Mouse (Mus musculus) embryonic facial prominence, embryonic 14.5 days (tissue): ENCODE data around the gene Smc4. TPM values are rescaled to one million over a fixed set of nuclear protein-coding genes. Genes with fewer than 3 reads are reported as not detected.

Source experiments
- ATAC-seq: fragments of 200-750 bp; cut with Nextera tagmentation; 2 replicates; pipeline ENCODE4 v1.8.0; 2017; ENCODE audit warnings: low read depth, moderate number of reproducible peaks, moderate TSS enrichment
- DNase-seq: peaks from one replicate; pipeline ENCODE4 v3.0.0-alpha.2; 2015; ENCODE audit warnings: low spot score
- H3K27ac ChIP-seq: fragments of 300-500 bp; sonication (generic); replicated peaks from 2 replicates; pipeline ENCODE4 v1.5.1; 2014; ENCODE audit warnings: low read depth, mild to moderate bottlenecking, low read length, moderate library complexity
- H3K27me3 ChIP-seq: fragments of 300-500 bp; sonication (generic); replicated peaks from 2 replicates; pipeline ENCODE4 v1.6.1; 2014; ENCODE audit warnings: low read length; ENCODE audit not compliant: control insufficient read depth, insufficient read depth
- H3K36me3 ChIP-seq: fragments of 300-500 bp; sonication (generic); 2 replicates; pipeline ENCODE4 v1.6.1; 2014; ENCODE audit warnings: low read length, mixed read lengths; ENCODE audit not compliant: control insufficient read depth, insufficient read depth
- H3K4me1 ChIP-seq: fragments of 300-500 bp; sonication (generic); 2 replicates; pipeline ENCODE4 v1.6.1; 2014; ENCODE audit warnings: antibody characterized with exemption, low read length; ENCODE audit not compliant: control insufficient read depth, insufficient read depth
- H3K4me2 ChIP-seq: fragments of 300-500 bp; sonication (generic); 2 replicates; pipeline ENCODE4 v1.6.1; 2014; ENCODE audit warnings: low read depth, mild to moderate bottlenecking, low read length, moderate library complexity, mixed read lengths
- H3K4me3 ChIP-seq: fragments of 300-500 bp; sonication (generic); 2 replicates; pipeline ENCODE4 v1.5.1; 2014; ENCODE audit warnings: low read depth, mild to moderate bottlenecking, low read length
- H3K9ac ChIP-seq: fragments of 300-500 bp; sonication (generic); 2 replicates; pipeline ENCODE4 v1.6.1; 2014; ENCODE audit warnings: low read depth, mild to moderate bottlenecking, low read length, moderate library complexity, mixed read lengths
- H3K9me3 ChIP-seq: fragments of 300-500 bp; sonication (generic); 2 replicates; pipeline ENCODE4 v1.6.1; 2016; ENCODE audit warnings: low read length; ENCODE audit not compliant: control insufficient read depth
- WGBS: fragments of 180-500 bp; shearing (Covaris S2); extraction: QIAGEN DNeasy Blood & Tissue Kit; methylation state at CpG from one replicate; pipeline ENCODE4 v1.1.7; 2014; 5-methylcytosine and 5-hydroxymethylcytosine counted together
- polyA plus RNA-seq: library from polyadenylated mRNA; unstranded; fragments of >200 nt; fragmentation: Nextera tagmentation; extraction: Ambion mirVana; gene quantifications from 2 replicates; pipeline ENCODE4 v1.2.1, GENCODE M21; 2014

The Smc4 gene
- polyA plus RNA-seq, 1 experiment from 2014 or later, result 121 TPM

GRCm38 (mm10) chr3:68974639-68975532 is 29.7 kb upstream of the Smc4 start:
- peaks cover 12% of the 10 kb centered on the region; the same call in 1 of the 2 replicates for H3K4me1 ChIP-seq
- 0 out of 2 replicates have a peak, but pooled peaks cover 9% of the 10 kb centered on the region for H3K36me3 ChIP-seq
- no peak overlapping the region for H3K27ac ChIP-seq
- no peak overlapping the region for H3K4me3 ChIP-seq
- WGBS, result 73% methylated on average over 8 of the region's 8 CpGs
- no peaks in the 10 kb centered on the region for H3K27me3 ChIP-seq
- no peak overlapping the region for H3K4me2 ChIP-seq
- H3K9ac ChIP-seq, result no peak overlapping the region
- no peaks in the 10 kb centered on the region for H3K9me3 ChIP-seq
- no peak for ATAC-seq
- DNase-seq, result no peak

GRCm38 (mm10) chr3:68975533-68976490 is 28.7 kb upstream of the Smc4 start:
- Histone ChIP-seq H3K36me3 (0 out of 2 replicates have a peak, but pooled peaks cover 10% of the 10 kb centered on the region), H3K27ac (peak overlapping the region; percentile 65; the same call in 1 of the 2 replicates), H3K27me3 (no peaks in the 10 kb centered on the region), H3K9ac (no peak overlapping the region), H3K4me2 (no peak overlapping the region), H3K4me1 (peaks cover 12% of the 10 kb centered on the region; the same call in 1 of the 2 replicates), H3K9me3 (no peaks in the 10 kb centered on the region), H3K4me3 (no peak overlapping the region)
- peak; percentile 26 for DNase-seq
- ATAC-seq, result no peak
- 48% methylated on average over 9 of the region's 9 CpGs for WGBS

GRCm38 (mm10) chr3:68977696-68978095 is 26.8 kb upstream of the Smc4 start:
- H3K27me3 ChIP-seq, result no peaks in the 10 kb centered on the region
- no peak overlapping the region for H3K27ac ChIP-seq
- H3K9me3 ChIP-seq, result no peaks in the 10 kb centered on the region
- H3K4me2 ChIP-seq, result no peak overlapping the region
- ATAC-seq (no peak), DNase-seq (no peak)
- 94% methylated on average over 4 of the region's 4 CpGs for WGBS
- 0 out of 2 replicates have a peak, but pooled peaks cover 10% of the 10 kb centered on the region for H3K36me3 ChIP-seq
- peaks cover 12% of the 10 kb centered on the region; the same call in 1 of the 2 replicates for H3K4me1 ChIP-seq
- no peak overlapping the region for H3K9ac ChIP-seq
- H3K4me3 ChIP-seq, result no peak overlapping the region

- H3K27me3 ChIP-seq, result no peaks in the 10 kb centered on the region
- DNase-seq (no peak), ATAC-seq (no peak)
- H3K27ac ChIP-seq, result no peak overlapping the region
- no peak overlapping the region for H3K9ac ChIP-seq
- peaks cover 12% of the 10 kb centered on the region; the same call in 1 of the 2 replicates for H3K4me1 ChIP-seq
- H3K4me3 ChIP-seq, result no peak overlapping the region
- 86% methylated on average over 10 of the region's 10 CpGs for WGBS
- no peaks in the 10 kb centered on the region for H3K9me3 ChIP-seq
- H3K4me2 ChIP-seq, result no peak overlapping the region
- H3K36me3 ChIP-seq, result 0 out of 2 replicates have a peak, but pooled peaks cover 6% of the 10 kb centered on the region
These were observed 25.4 kb upstream of the Smc4 start for GRCm38 (mm10) chr3:68979187-68979586.

- Histone ChIP-seq H3K27ac (no peak overlapping the region), H3K4me3 (no peak overlapping the region), H3K36me3 (0 out of 2 replicates have a peak, but pooled peaks cover 12% of the 10 kb centered on the region), H3K4me2 (no peak overlapping the region), H3K27me3 (no peaks in the 10 kb centered on the region), H3K4me1 (peaks cover 3% of the 10 kb centered on the region; the same call in 1 of the 2 replicates), H3K9ac (no peak overlapping the region), H3K9me3 (no peaks in the 10 kb centered on the region)
- ATAC-seq, result no peak
- DNase-seq, result peak; percentile 15
- WGBS, result 71% methylated on average over 9 of the region's 9 CpGs
These were observed 23.6 kb upstream of the Smc4 start for GRCm38 (mm10) chr3:68980898-68981297.

GRCm38 (mm10) chr3:68986550-68986949 is 18.0 kb upstream of the Smc4 start:
- 86% methylated on average over 2 of the region's 2 CpGs for WGBS
- Histone ChIP-seq H3K27ac (no peak overlapping the region), H3K4me1 (no peaks in the 10 kb centered on the region), H3K4me3 (no peak overlapping the region), H3K27me3 (no peaks in the 10 kb centered on the region), H3K4me2 (no peak overlapping the region), H3K36me3 (peaks cover 28% of the 10 kb centered on the region), H3K9me3 (no peaks in the 10 kb centered on the region), H3K9ac (no peak overlapping the region)
- no peak for ATAC-seq
- no peak for DNase-seq

- H3K36me3 ChIP-seq, result no peaks in the 10 kb centered on the region
- H3K4me3 ChIP-seq, result no peak overlapping the region
- no peak overlapping the region for H3K4me2 ChIP-seq
- H3K9ac ChIP-seq, result no peak overlapping the region
- no peak for DNase-seq
- peaks cover 15% of the 10 kb centered on the region for H3K4me1 ChIP-seq
- H3K9me3 ChIP-seq, result no peaks in the 10 kb centered on the region
- no peak overlapping the region for H3K27ac ChIP-seq
- 90% methylated on average over 4 of the region's 4 CpGs for WGBS
- no peak for ATAC-seq
- H3K27me3 ChIP-seq, result no peaks in the 10 kb centered on the region
These were observed 1.8 kb upstream of the Smc4 start for GRCm38 (mm10) chr3:69002781-69003180.

GRCm38 (mm10) chr3:69004055-69004436 is 492 bp upstream of the Smc4 start:
- Histone ChIP-seq H3K27me3 (no peaks in the 10 kb centered on the region), H3K27ac (peak overlapping the region; percentile 89), H3K4me2 (peak overlapping the region; percentile 71), H3K4me3 (peak overlapping the region; percentile 83), H3K9ac (peak overlapping the region; percentile 82), H3K9me3 (no peaks in the 10 kb centered on the region), H3K36me3 (no peaks in the 10 kb centered on the region), H3K4me1 (peaks cover 15% of the 10 kb centered on the region)
- peak; percentile 3 for DNase-seq
- ATAC-seq, result peak; percentile 2; the same call in 1 of the 2 replicates
- WGBS, result 1% methylated on average over 7 of the region's 7 CpGs
